Mouse (Mus musculus): Measurements from ENCODE around the gene Pgrmc2.

GRCm38 (mm10) chr3:41042195-41042938 lies 40.5 kb downstream of the Pgrmc2 start:
- TF ChIP-seq CTCF (IDR thresholded peaks at IDR 0.05; ENCODE audit: low read depth) (peak; percentile 92), EP300 (optimal IDR thresholded peaks at IDR 0.05) (no peak)

Measured in stomach, postnatal 0 days (tissue).